Mouse (Mus musculus): ENCODE data around the gene Vpreb2.
"Not testable (repeated sequence)": the region's sequence is repeated elsewhere in the genome, so short reads cannot be mapped to it uniquely, and the experiment has no call there.

Vpreb2 gene

DNA sequence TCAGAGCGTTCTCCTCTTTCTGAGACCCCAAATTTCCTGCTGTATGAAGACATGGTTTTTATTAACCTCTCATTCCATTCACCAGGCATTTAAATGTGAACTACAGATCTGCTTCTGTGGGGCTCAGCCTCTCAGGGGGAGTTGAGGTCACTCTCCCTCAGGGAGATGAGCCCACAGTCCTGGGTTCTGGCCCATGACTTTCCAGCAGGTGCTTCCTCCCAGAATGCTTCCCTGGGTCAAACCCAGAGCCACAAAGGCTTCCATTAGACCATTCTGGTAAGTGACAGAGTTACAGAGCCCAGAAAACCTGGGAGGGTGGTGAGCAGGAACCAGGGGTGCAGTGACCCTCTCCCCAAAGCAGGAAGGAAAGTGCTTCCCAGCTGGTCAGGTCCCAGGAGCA, at the start of gene Vpreb2:
Gene Vpreb2, plus strand, starts transcription at position 301 of the 400 bp plus-strand sequence.
- no peak for DNase-seq

DNA sequence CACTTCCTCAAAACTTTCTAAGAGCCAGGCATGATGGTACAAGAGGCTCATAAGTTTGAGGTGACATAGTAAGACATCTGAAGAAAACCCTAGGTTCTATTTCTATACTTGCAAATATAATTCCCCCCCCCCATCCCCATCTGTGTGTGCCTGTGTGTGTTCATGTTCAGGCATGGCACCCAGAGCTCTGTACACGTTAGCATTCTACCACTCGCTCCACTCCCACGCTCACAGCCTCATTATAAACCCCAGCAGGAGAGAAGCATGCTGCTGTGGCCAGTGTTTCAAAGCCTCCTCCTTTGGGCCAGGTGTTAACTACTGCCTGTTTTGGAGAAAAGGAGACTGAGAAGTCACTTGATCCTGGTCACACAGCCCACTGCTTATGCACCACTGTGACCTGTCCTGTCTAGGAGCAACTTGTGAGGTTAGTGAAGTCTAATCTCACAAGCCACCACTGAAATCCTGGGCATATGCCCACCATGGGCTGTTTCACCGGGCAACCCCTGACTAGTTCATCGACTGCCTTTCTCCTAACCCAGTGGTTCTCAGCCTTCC, 48.2 kb upstream of the Vpreb2 start:
- DNase-seq, result no peak

DNA sequence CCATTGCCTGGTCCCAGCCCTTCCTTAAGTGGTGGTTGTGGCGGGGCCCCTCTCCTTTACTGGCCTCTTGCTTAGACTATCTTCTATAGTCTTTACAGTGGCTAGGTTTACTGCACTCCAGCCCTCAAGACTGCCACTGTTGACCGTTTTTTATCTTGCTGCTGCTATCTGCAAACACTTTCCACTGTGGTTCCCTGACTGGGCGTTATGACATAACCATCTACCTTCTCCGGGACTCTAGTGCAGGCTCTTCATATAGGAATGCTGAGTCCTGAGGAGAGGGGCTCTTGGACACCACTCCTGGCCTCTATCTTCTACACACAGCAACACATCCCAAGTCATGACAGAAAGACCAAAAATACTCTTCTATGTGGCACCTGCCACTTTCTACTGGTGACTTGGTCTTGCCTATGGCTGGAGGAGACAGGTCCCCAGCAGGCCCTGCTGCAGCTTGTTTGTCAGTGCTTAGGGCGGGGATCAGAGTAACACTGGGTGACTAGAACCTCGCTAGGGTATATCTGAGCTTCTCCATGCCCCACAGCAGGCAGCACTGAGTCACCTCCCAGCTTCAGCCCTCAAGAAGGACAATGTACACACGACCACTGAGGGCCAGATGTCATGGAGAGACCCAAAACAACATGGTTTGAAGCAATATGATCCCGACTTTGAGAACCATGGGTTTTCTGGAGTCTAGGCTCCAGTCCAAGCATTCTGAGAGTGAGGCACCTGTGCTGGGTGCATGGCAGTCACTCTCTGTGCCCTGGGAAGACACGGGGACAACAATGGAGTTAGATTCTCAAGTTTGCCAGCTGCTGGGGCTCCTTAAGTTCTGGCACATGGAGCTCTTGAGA, 46.4 kb upstream of the Vpreb2 start:
- DNase-seq, result no peak

DNA sequence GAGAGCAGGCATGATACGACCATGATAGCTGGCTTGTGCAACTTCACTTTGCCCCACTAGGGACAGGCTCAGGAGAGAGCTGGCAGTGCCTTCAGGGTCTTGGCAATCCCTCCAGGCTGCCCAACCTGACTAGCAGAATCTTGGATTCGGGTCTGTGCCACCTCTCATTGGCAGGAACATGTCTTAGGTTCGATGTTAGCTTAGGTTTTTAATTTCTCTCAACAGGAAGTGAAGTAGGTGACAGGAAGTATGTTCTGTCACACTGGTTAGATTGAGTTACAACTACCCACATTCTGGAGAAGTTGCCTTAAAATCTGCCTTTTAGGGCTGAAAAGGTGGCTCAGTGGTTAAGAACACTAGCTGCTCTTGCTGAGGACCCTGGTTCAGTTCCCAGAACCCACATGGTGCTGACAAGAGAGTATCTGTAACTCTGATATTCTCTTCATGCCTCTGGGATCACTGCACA, 45.8 kb upstream of the Vpreb2 start:
- no peak for DNase-seq

DNA sequence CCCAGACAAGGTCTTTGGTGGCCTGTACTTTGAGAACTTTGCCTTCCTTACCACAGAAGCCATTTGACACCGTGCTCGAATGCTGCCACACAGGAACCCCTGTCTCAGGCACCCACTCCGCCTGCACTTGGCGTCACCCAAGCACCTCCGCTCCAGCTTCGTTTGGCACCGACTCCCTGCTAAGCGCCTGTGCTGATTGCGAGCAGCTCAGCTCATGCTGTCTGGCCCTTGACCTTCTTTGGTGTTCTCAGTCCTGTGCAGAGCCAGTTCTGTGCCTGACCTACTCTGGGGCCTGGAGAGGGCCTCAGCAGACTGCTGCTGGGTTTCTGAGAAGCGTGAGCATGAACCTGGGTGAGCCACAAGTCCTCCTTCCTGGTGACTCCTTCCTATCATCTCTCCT, 43.5 kb upstream of the Vpreb2 start:
- no peak for DNase-seq

DNA sequence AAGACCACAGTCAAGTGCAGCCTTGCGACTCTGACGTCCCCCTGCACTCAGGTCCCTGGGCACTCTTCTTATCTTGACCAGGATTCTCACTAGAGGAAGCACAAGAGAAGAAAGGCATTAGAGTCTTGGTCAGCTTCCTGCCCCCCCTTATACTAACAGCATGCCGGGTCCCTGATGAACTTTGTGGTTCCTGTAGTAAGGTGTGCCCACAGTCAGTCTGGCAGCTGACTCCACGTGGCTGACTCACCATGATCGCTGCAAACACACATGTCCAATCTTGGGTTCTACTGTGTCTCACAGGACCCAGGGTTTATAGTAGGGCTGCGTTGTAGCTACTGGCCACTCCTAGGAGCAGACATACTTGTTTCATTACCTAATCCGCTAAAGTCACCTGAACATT, 42.0 kb upstream of the Vpreb2 start:
- DNase-seq, result no peak

DNA sequence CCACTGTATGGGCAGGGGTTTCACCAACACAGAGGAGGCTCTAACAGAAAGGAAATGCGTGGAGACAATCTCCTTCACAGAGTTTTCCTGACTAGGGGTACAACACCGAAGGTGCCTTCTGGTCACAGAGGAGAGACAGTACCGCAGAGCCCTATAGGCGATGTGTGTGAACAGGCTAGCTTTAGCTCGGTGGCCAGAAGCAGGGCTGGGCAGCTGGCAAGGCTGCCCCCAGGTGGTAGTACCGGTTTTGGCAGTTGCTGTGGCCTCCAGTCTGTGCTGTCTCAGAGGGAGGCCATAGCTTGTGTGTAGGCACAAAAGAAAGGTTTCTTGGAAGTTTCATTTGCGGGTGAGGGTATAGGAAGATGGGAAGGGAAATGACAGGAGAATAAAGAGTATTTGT, 41.4 kb upstream of the Vpreb2 start:
- peak; percentile 67 for DNase-seq

DNA sequence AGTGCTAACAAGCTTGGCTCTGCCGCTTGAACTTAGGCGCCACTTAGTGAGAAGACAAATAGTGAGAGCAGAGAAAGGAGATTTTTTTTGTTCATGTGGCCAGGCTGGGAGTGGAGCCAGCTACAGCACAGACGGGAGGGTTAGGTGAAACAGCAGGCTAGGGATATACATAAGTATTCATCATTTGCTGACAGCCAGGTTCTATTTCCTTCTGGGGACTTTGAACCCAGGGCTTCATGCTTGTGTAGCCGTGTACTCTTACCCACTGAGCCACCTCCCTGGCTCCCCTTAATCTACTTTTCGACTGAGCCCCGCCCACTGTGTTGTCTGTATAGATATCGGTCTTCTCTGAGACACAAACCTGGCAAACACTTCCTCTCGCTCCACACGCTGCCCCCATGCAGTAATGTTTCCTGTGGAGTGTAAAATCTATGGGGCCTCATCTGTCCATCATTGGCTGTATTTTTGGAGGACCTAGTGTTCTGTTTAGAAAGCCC, 40.9 kb upstream of the Vpreb2 start:
- DNase-seq, result no peak

DNA sequence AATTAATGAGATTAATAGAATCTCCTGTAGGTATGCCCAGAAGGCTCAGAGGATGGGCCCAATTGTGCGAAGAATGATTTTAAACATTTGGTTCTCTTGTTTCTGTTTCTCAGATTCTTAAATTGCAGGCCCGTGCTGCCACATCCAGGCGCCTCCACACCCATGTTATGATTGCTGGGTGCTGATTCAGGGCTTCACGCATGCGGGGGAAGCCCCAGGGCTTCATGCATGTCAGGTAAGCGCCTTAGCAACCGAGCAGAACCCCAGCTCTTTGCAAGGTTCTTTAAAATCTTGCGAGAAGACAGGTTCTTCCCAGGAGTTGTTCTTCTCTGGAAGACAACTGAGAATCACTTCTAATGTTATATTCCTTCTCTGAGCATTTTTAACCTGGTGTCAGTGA, 36.8 kb upstream of the Vpreb2 start:
- DNase-seq, result no peak

DNA sequence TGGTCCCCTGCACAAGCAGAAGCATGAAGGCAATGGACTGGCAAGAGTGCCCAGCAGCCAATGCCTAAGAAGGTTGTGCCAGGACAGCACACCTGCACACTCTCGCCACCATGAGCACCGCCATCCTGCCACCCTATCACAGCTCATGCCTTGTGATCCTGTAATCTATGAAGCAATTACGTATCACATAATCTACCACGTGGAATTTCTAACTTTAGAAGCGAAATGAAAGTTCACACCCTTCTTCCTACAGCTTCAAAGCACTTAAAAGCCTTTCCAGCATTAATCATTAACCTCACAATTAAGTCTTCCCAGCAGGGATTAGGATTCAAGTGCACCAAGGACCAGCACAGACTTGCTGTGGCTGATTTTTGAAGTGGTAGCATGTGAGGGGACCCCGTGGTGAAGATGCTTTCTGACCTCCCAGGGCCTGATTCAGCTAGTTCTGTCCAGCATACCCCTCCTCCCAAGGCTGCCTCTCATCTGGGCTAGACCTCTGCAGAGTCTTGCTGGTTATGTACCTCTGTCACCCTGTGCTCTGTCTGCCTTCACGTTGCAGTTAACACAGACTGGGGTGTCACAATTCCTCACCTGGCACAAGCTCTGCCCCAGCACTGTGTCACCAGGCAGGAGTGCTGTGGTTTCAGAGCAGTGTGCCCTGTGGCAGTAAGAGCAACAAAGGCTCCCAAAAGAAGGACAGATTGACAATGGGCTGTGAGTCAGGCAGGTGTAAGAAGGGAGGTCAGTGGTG, 35.0 kb upstream of the Vpreb2 start:
- DNase-seq, result no peak

DNA sequence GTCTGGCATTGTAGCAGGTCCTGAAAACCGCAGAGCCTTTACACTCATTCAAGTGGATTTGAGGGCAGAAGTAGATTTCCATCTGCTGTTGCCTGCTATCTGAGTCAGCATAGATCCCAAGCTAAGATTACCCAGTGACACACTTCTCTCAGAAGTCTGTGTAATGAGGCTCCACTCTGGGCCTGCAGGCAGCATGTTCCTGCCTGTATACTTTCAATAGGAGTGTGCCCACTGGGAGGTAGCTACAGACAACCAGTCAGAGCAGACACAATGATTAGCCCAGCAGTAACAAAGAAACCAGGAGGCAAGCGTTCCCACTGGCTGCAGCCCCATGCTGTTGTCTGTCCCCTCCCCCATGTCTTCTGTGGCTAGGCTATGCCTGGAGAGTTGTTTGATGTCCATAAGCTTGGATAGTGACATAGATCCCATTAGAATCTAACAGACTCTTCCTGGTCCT, 30.8 kb upstream of the Vpreb2 start:
- no peak for DNase-seq

DNA sequence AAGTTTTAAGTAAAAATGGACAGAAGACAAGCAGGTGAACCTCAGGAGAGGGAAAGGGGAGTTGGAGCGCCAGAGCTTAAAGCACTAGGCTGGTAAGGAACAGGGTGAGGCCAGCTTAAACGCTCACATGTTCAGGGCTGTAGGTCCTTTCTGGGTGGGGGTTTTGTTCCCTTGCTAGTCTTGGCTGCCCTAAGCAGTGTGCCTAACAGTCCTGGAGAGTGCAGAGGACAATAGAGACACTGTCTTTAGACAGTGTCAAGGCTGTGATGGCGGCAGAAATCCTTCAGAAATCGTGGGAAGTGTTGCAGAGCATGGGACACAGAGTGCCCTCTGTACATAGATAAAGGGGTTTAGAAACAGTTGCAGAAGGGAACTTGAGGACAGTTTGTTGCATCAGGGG, 30.2 kb upstream of the Vpreb2 start:
- no peak for DNase-seq

DNA sequence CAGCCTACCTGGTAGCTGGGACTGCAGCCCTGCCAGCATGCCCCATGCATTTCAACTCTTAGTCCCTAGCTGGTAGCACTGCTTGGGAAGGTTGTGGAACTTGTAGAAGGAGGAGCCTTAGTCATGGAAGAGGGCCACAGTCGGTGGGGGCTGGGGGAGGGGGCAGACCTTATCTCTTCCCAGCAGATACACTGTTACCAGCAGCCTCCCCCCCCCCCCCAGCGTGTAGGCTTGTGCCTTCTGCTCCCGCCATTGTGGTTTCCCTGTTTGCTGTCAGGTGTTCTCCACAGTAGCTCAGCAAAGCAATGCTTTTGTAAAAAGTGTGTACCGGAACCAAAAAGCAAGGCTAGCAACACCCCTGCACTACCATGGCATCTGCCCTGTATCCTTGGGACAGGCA, 28.6 kb upstream of the Vpreb2 start:
- DNase-seq, result no peak

DNA sequence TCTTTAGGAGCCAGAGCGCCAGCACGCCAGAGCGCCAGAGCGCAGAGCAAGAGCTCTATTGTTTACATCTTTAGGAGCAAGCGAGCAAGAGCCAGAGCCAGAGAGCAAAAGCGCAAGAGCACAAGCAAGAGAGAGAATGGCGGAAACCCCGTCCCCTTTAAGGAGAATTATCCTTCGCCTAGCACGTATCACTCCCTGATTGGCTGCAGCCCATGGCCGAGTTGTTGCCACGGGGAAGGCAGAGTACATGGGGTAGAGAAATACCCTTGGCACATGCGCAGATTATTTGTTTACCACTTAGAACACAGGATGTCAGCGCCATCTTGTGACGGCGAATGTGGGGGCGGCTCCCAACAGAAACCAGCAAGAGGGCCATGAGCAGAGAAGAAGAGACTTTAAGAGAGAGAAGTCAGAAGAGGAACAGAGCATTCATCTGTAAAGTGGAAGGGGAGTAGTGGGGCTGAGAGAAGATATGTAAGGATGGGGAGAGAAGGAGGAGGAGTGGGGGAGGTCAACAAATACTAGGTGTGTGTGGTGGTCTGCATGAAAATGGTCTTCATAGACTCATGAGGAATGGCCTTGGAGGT, 24.1 kb upstream of the Vpreb2 start:
- not testable (repeated sequence) for DNase-seq

DNA sequence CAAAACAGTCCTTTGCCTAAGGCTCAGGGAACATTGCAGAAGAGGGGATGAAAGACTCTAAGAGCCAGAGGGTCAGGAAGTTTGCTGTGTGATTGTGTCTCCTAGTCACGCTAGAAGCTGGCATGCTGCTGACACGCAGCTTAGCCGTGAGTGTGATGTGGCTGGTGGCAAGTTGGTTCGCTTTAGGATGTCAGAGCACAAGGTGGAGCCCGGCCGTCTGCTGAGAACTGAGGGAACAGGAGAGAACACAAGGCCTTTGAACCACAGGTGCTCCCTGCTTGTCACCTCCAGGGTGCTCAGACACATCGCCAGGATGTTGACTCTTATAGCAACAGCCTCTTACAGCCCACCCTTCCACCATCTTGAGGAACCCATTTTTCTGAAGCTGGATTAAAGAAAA, 18.1 kb upstream of the Vpreb2 start:
- no peak for DNase-seq

DNA sequence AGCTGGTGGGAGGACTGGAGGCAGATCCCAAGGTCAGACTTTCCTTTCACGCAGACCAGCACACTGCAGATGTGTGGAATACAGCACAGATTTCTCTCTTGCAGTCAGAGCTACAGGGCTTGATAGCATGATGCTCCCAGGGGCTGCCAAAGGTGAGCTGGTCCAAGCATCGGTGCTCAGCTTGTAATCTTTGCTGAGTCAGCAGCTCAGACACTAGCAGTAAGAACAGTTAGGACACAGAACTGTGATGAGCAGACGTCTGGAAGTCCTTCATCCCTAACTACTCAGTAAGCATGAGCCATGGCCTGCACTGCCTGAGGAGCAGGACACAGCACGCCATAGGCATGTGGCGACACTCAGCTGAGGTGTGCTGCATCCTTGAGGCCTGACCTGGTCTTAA, 8.4 kb upstream of the Vpreb2 start:
- DNase-seq, result no peak

DNA sequence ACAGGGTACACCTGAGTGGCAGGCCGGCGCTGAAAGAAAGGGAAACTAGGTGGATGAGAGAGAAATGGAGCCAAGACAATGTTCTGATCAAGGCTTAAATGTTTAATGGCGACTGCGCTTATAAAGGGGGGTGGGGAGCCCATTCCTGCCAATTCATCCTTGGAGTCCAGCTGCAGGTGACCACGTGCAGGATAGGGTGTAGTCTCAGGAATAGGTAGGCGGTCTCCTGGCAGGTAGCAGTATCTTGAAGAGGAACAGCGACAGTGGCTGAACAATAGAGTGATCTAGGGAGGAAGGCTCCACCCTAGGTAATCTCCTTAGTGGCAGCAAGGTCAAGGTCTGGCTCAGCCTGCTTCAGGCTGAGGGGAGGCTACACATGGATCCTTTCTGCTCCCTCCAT, 2.4 kb upstream of the Vpreb2 start:
- DNase-seq, result not testable (repeated sequence)

DNA sequence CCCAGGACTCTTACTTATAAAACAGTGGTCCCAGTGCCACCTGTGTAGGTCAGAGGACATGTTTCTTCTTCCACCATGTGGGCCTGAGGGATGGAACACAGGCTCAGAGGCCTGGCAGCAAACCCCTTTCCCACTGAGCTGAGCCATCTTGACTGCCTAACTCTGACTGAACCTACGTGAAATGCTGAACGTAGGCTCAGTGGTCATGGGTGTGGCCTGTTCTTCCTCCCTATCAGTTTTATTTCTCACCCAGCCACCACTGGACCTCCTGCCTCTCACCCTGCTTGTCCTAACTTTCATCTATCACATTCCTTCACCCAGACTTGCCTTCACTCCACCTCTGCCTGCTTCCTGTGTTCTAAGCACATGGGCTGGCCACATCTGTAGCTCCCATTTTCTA, 3.0 kb downstream of the Vpreb2 start:
- DNase-seq, result no peak

DNA sequence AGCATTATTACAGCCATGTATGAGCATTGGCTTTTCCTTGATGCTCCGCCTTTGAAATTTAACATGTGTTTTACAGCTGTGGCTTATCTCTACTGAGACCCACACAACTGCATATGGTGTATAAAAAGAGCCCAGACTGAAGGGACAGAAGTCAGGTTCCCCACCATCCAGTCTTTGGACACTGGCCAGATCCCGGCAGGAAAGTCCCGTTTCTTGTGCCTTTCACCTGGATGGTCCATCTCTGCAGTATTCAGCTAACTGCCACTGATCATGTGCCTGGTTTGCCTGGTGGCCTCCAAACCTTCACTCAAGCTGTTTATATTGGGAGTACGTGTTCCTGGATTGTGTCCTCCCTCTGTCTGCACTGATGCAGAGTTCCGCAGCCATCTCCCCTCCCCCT, 4.0 kb downstream of the Vpreb2 start:
- no peak for DNase-seq

DNA sequence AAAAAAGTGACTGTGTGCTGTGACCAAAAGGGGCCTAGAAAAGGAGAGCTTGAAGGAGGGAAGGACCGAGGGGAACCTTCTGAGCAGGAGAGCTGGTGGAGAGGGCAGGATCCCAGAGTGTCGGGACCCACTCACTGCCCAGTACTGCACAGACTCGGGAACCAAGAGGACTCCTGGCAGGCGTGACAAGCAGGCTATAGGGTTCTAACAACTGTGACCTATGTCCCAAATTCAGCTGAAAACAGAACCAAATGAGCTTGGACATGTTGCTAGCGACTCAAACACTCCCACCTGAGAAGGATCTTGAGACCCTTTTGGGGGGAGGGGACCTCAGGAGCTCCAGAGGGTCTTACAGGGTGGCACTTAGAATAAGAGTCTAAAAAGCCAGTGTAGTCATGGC, 4.8 kb downstream of the Vpreb2 start:
- no peak for DNase-seq

DNA sequence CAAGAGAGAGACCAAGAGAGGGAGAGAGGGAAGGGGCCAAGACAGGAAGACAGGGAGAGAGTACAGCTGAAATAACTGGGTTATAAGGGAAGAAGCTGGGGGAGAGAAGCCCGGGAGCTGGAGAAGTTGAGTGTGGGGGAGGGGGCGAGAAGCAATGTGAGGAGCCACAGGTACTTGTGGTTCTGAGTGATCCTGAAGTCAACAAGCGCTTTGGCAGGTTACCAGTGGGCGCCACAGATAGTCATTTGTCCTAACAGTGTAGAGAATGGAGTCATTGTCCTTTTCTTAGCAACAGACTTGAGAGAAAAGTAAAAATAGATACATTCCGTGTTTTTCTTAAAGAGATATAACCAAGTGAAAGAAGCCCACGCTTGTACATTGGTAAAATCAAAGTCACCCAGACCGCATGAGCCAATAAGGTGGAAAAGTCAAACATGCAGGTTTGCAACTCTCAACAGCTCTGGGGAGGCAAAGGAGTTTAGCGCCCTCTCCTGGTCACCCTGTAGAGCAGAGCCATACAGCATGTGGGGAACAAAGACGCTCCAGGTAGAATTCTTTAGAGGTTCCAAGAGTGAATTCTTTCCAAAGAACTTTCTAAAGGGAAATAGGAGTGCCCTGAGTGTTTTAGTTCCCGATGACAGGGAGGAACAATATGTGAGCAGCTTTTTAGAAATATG, 6.4 kb downstream of the Vpreb2 start:
- peak; percentile 38 for DNase-seq

DNA sequence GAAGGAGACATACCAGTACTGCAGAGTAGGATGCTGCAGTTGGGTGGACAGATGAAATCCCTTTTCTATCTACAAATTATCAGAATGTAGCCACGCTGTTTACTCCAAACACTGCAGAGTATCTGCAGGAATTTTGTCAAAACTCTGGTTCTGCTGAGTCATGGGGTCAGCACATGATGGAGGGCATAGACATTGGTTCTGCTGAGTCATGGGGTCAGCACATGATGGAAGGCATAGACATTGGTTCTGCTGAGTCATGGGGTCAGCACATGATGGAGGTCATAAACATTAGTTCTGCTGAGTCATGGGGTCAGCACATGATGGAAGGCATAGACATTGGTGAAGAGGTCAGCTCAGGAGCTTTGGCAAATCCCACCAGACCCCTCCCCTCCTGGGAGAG, 7.5 kb downstream of the Vpreb2 start:
- DNase-seq, result no peak

DNA sequence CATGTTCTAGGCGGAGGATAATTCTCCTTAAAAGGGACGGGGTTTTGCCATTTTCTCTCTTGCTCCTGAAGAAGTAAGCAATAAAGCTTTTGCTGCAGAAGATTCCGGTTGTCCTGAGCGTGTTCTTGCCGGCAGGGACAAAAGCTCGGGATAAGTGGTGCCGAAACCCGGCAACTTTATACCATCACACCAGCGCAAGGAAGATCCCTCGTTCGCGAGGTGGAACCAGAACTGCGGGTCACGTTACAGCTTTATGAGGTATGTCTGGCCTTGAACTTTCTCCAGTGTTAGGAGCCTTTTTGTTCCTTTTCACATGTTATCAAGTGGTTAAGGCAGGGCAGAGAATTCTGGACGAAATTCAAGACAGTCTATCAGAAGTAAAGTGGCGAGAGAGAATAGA, 12.1 kb downstream of the Vpreb2 start:
- DNase-seq, result not testable (repeated sequence)

All from cerebellum, adult 11 months (tissue).